Mouse (Mus musculus) heart, embryonic 11.5 days (tissue): ENCODE measurements around the gene Cd83. TPM values are rescaled to one million over a fixed set of nuclear protein-coding genes. Genes with fewer than 3 reads are reported as not detected.

Experiments
- polyA plus RNA-seq: library from polyadenylated mRNA; unstranded; fragments of >200 nt; fragmentation: Nextera tagmentation; extraction: Ambion mirVana; gene quantifications from 2 replicates; pipeline ENCODE4 v1.2.1, GENCODE M21; 2014

Cd83 gene
- polyA plus RNA-seq, 1 experiment from 2014 or later = 2.2 TPM

Other genes starting within 250 kb of the Cd83 start
- 14.5 and 19.0 TPM in 2 replicates for gene Mcur1, start 224.6 kb upstream of the Cd83 start, polyA plus RNA-seq
- gene Rnf182, start 169.1 kb upstream of the Cd83 start, polyA plus RNA-seq = 0.55 and 4.3 TPM in 2 replicates